Mouse (Mus musculus) spleen, adult 2 months (tissue): ENCODE measurements around the gene E130114P18Rik. TPM values are rescaled to one million over a fixed set of nuclear protein-coding genes. Genes with fewer than 3 reads are reported as not detected.

Source experiments
- DNase-seq, 2 experiments: peaks; one replicate each; pipeline versions ENCODE4 v3.0.0 to v3.0.0-alpha.2; 2012 to 2021; ENCODE audit warnings: low spot score in 2 of 2, low read depth in 1 of 2
- H3K27ac ChIP-seq: fragments of 200-500 bp; 2 replicates; pipeline ENCODE4 v1.5.1; 2012; ENCODE audit warnings: low read length, inconsistent platforms; ENCODE audit not compliant: insufficient read depth
- H3K27me3 ChIP-seq: fragments of 200-500 bp; 2 replicates; pipeline ENCODE4 v1.6.1; 2012; ENCODE audit warnings: mild to moderate bottlenecking, moderate library complexity, low read length, inconsistent platforms; ENCODE audit not compliant: control insufficient read depth, insufficient read depth
- H3K36me3 ChIP-seq: fragments of 200-500 bp; 2 replicates; pipeline ENCODE4 v1.6.1; 2012; ENCODE audit warnings: mild to moderate bottlenecking, low read length, inconsistent platforms; ENCODE audit not compliant: control insufficient read depth, insufficient read depth
- H3K4me1 ChIP-seq: fragments of 200-500 bp; 2 replicates; pipeline ENCODE4 v1.6.1; 2011; ENCODE audit warnings: inconsistent platforms; ENCODE audit not compliant: control insufficient read depth, insufficient read depth, insufficient read length
- H3K4me3 ChIP-seq: fragments of 200-500 bp; 2 replicates; pipeline ENCODE4 v1.5.1; 2011; ENCODE audit warnings: mild to moderate bottlenecking, inconsistent platforms; ENCODE audit not compliant: insufficient read depth, insufficient read length; ENCODE audit errors: extremely low read depth
- CTCF ChIP-seq: fragments of 200-500 bp; IDR thresholded peaks from 2 replicates; pipeline ENCODE4 v1.5.1; 2011; ENCODE audit warnings: mild to moderate bottlenecking, inconsistent platforms; ENCODE audit not compliant: insufficient read depth, insufficient read length, insufficient replicate concordance; ENCODE audit errors: extremely low read depth
- POLR2A ChIP-seq: fragments of 200-500 bp; IDR thresholded peaks from 2 replicates; pipeline ENCODE4 v1.6.1; 2011; ENCODE audit warnings: low read depth, low read length, inconsistent platforms
- WGBS: fragments of 180-500 bp; shearing (Covaris S2); methylation state at CpG from one replicate; pipeline ENCODE4 v1.1.7; 2018; 5-methylcytosine and 5-hydroxymethylcytosine counted together
- polyA plus RNA-seq: library from polyadenylated mRNA; depleted of rRNA; stranded (reverse); fragments of >200 nt; gene quantifications from 2 replicates; pipeline ENCODE4 v1.2.3, GENCODE M21; 2012

The E130114P18Rik gene
- polyA plus RNA-seq, 1 experiment, result not detected

- no peak for DNase-seq
- TF ChIP-seq POLR2A (no peak), CTCF (no peak)
- H3K4me3 ChIP-seq, result no peak overlapping the region
- no peaks in the 10 kb centered on the region for H3K27me3 ChIP-seq
- H3K27ac ChIP-seq, result no peak overlapping the region
- WGBS, result 93% methylated on average over 10 of the region's 10 CpGs
- H3K36me3 ChIP-seq, result no peaks in the 10 kb centered on the region
- H3K4me1 ChIP-seq, result no peaks in the 10 kb centered on the region
These were observed 55.2 kb downstream of the E130114P18Rik start for GRCm38 (mm10) chr4:97722666-97723065.

DNA sequence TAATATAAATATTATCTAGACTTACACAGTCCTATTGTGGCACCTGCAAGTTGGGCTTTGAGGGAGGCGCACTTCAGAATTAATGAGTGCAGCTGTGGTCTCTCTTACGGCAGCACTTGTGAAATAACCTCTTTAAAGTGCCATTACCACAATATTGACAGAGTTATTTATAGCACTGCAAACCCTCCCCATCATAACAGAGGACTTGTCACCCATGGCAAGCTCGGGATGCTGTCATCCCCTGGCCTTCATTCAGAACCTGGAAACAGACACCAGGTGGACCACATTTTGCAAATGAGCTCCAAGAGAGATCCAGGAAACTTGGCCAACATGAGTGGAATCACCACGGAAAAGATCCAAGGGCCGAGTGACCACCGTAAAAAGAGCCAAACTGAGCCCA lies 63.3 kb downstream of the E130114P18Rik start:
- H3K27ac ChIP-seq, result no peak overlapping the region
- H3K27me3 ChIP-seq, result no peaks in the 10 kb centered on the region
- H3K4me1 ChIP-seq, result no peaks in the 10 kb centered on the region
- DNase-seq, result no peak
- no peaks in the 10 kb centered on the region for H3K36me3 ChIP-seq
- no peak overlapping the region for H3K4me3 ChIP-seq
- TF ChIP-seq CTCF (no peak), POLR2A (no peak)
- WGBS, result 72% methylated on average over 6 of the region's 6 CpGs

GRCm38 (mm10) chr4:97714101-97714615 lies 63.7 kb downstream of the E130114P18Rik start:
- no peak for DNase-seq
- WGBS, result 74% methylated on average over 6 of the region's 6 CpGs

GRCm38 (mm10) chr4:97712547-97712946 lies 65.3 kb downstream of the E130114P18Rik start:
- DNase-seq, result no peak
- Histone ChIP-seq H3K27me3 (no peaks in the 10 kb centered on the region), H3K36me3 (no peaks in the 10 kb centered on the region), H3K27ac (no peak overlapping the region), H3K4me3 (no peak overlapping the region), H3K4me1 (no peaks in the 10 kb centered on the region)
- TF ChIP-seq POLR2A (no peak), CTCF (no peak)
- WGBS, result 3% methylated on average over 1 of the region's 1 CpGs

More at GRCm38 (mm10) chr4:97714101-97714615, 63.7 kb downstream of the E130114P18Rik start:
- Histone ChIP-seq H3K4me1 (no peaks in the 10 kb centered on the region), H3K27me3 (no peaks in the 10 kb centered on the region), H3K4me3 (no peak overlapping the region), H3K27ac (no peak overlapping the region), H3K36me3 (no peaks in the 10 kb centered on the region)
- no peak for TF ChIP-seq CTCF
- no peak for TF ChIP-seq POLR2A

GRCm38 (mm10) chr4:97710048-97710765 lies 67.7 kb downstream of the E130114P18Rik start:
- Histone ChIP-seq H3K36me3 (no peaks in the 10 kb centered on the region), H3K4me1 (no peaks in the 10 kb centered on the region), H3K27me3 (no peaks in the 10 kb centered on the region), H3K4me3 (no peak overlapping the region), H3K27ac (no peak overlapping the region)
- DNase-seq, result no peak
- 85% methylated on average over 9 of the region's 9 CpGs for WGBS
- no peak for TF ChIP-seq CTCF

- Histone ChIP-seq H3K27ac (no peak overlapping the region), H3K36me3 (no peaks in the 10 kb centered on the region), H3K4me3 (no peak overlapping the region), H3K27me3 (no peaks in the 10 kb centered on the region), H3K4me1 (no peaks in the 10 kb centered on the region)
- WGBS, result 83% methylated on average over 22 of the region's 22 CpGs
- no peak for TF ChIP-seq POLR2A
- TF ChIP-seq CTCF, result no peak
- no peak for DNase-seq
These were observed 70.3 kb downstream of the E130114P18Rik start for GRCm38 (mm10) chr4:97707373-97708152.
